Mouse (Mus musculus): ENCODE results near the gene Ect2. TPM values are rescaled to one million over a fixed set of nuclear protein-coding genes. Genes with fewer than 3 reads are reported as not detected.

Ect2 gene
- polyA plus RNA-seq, 1 experiment from 2014 or later: 59.1 TPM

- Histone ChIP-seq H3K27ac (ENCODE audit: low read length) (no peak overlapping the region), H3K27me3 (ENCODE audit: control insufficient read depth, insufficient read depth, low read length) (no peaks in the 10 kb centered on the region)
- WGBS: 47% methylated on average over 9 of the region's 9 CpGs
Observed at GRCm38 (mm10) chr3:27070340-27070739, 83.3 kb downstream of the Ect2 start.

GRCm38 (mm10) chr3:27067206-27067605 lies 86.5 kb downstream of the Ect2 start:
- Histone ChIP-seq H3K27ac (ENCODE audit: low read length) (no peak overlapping the region), H3K36me3 (ENCODE audit: control insufficient read depth, insufficient read depth, low read length) (no peaks in the 10 kb centered on the region), H3K4me3 (ENCODE audit: low read depth, low read length) (no peak overlapping the region), H3K9me3 (ENCODE audit: control insufficient read depth, low read depth, low read length) (no peaks in the 10 kb centered on the region), H3K4me1 (ENCODE audit: control insufficient read depth, insufficient read depth, low read length) (no peaks in the 10 kb centered on the region), H3K27me3 (ENCODE audit: control insufficient read depth, insufficient read depth, low read length) (no peaks in the 10 kb centered on the region), H3K4me2 (replicated peaks; ENCODE audit: low read depth, low read length) (no peak overlapping the region), H3K9ac (replicated peaks; ENCODE audit: low read depth, low read length) (no peak overlapping the region)
- ATAC-seq (ENCODE audit: insufficient number of reproducible peaks, insufficient read depth, low FRiP score, low read depth): no peak

More at GRCm38 (mm10) chr3:27070340-27070739, 83.3 kb downstream of the Ect2 start:
- no peak overlapping the region for H3K9ac ChIP-seq (replicated peaks; ENCODE audit: low read depth, low read length)
- no peaks in the 10 kb centered on the region for H3K4me1 ChIP-seq (ENCODE audit: control insufficient read depth, insufficient read depth, low read length)
- ATAC-seq (ENCODE audit: insufficient number of reproducible peaks, insufficient read depth, low FRiP score, low read depth): no peak
- H3K36me3 ChIP-seq (ENCODE audit: control insufficient read depth, insufficient read depth, low read length): no peaks in the 10 kb centered on the region
- no peak overlapping the region for H3K4me3 ChIP-seq (ENCODE audit: low read depth, low read length)
- no peaks in the 10 kb centered on the region for H3K9me3 ChIP-seq (ENCODE audit: control insufficient read depth, low read depth, low read length)
- no peak overlapping the region for H3K4me2 ChIP-seq (replicated peaks; ENCODE audit: low read depth, low read length)

DNA sequence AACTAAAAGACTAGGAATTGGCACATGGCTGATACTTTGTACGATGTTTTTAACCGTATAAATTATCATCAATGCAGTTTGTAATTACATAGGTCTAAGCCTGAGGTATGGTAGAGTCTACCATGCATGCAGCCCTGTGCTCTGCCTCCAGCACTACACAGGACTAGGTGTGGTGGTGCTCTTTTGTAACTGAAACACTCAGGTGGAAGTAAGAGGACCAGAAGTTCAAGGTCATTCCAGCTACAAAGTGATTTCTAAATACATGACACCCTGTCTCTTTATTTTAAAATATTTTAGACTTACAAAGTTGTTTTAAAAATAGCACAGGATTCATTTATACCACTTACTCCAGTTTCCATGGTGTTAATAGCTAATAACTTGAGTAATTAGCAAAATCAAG lies 88.8 kb downstream of the Ect2 start:
- no peaks in the 10 kb centered on the region for H3K36me3 ChIP-seq (ENCODE audit: control insufficient read depth, insufficient read depth, low read length)
- no peak overlapping the region for H3K4me2 ChIP-seq (replicated peaks; ENCODE audit: low read depth, low read length)
- H3K9me3 ChIP-seq (ENCODE audit: control insufficient read depth, low read depth, low read length): no peaks in the 10 kb centered on the region
- H3K4me1 ChIP-seq (ENCODE audit: control insufficient read depth, insufficient read depth, low read length): no peaks in the 10 kb centered on the region
- 94% methylated on average over 2 of the region's 2 CpGs for WGBS
- no peaks in the 10 kb centered on the region for H3K27me3 ChIP-seq (ENCODE audit: control insufficient read depth, insufficient read depth, low read length)
- H3K4me3 ChIP-seq (ENCODE audit: low read depth, low read length): no peak overlapping the region
- no peak for ATAC-seq (ENCODE audit: insufficient number of reproducible peaks, insufficient read depth, low FRiP score, low read depth)
- no peak overlapping the region for H3K9ac ChIP-seq (replicated peaks; ENCODE audit: low read depth, low read length)
- no peak overlapping the region for H3K27ac ChIP-seq (ENCODE audit: low read length)

DNA sequence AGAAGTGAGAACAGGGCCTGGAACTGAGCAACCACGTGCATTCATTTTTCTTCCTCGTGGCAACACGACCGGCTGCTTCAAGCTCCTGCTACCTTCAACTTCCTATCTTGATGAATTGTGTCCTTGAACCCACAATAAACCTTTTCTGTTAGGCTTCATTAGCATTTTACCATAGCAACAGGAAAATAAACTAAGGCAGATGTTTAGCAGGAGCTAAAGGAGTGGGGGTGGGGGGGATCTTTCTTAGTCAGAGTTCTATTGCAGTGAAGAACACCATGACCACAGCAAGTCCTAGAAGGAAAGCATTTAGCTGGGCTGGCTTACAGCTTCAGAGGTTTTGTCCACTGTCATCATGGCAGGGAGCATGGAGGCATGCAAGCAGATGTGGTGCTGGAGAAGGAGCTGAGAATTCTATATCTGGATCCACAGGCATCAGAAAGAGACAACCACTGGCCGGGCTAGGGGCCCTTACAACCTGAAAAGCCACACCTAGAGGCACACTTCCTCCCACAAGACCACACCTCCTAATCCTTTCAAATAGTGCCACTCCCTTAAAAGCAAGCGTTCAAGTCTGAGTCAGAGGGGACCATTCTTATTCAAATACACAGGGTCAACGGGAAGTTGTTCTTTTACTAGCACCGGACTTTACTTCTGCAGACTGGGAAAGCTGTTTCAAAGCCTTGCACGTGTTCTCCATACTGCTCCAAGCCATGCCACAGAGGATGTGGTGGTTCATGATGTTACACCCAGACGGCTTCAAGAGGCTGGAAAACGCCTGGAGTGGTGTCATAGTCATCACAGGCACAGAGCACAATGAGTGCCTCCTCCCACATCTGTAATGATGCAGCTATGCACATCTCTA lies 90.0 kb downstream of the Ect2 start:
- Histone ChIP-seq H3K27me3 (ENCODE audit: control insufficient read depth, insufficient read depth, low read length) (no peaks in the 10 kb centered on the region), H3K27ac (ENCODE audit: low read length) (no peak overlapping the region), H3K9ac (replicated peaks; ENCODE audit: low read depth, low read length) (no peak overlapping the region), H3K4me1 (ENCODE audit: control insufficient read depth, insufficient read depth, low read length) (no peaks in the 10 kb centered on the region), H3K4me3 (ENCODE audit: low read depth, low read length) (no peak overlapping the region), H3K9me3 (ENCODE audit: control insufficient read depth, low read depth, low read length) (no peaks in the 10 kb centered on the region), H3K4me2 (replicated peaks; ENCODE audit: low read depth, low read length) (no peak overlapping the region), H3K36me3 (ENCODE audit: control insufficient read depth, insufficient read depth, low read length) (no peaks in the 10 kb centered on the region)
- ATAC-seq (ENCODE audit: insufficient number of reproducible peaks, insufficient read depth, low FRiP score, low read depth): no peak
- 64% methylated on average over 11 of the region's 11 CpGs for WGBS

DNA sequence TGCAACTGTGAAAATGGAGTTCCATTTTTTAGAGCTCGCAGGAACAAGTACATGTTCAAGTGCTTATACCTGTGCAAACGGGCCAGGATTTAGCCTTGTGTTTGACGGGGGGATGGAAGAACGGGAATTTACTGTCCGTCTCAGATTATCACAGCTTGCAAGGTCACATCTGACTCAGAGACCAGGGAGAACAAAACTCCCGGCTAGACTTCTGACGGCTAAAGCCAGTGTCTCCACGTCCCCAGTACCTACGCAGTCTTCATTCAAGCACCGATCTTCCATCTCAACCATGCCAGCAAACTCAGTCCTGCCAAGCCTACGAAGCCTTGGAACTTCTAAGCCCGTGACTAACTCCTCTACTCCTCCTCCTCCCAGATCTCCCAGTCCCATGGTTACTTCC lies 93.2 kb downstream of the Ect2 start:
- no peak for ATAC-seq (ENCODE audit: insufficient number of reproducible peaks, insufficient read depth, low FRiP score, low read depth)
- no peaks in the 10 kb centered on the region for H3K9me3 ChIP-seq (ENCODE audit: control insufficient read depth, low read depth, low read length)
- no peaks in the 10 kb centered on the region for H3K36me3 ChIP-seq (ENCODE audit: control insufficient read depth, insufficient read depth, low read length)
- no peak overlapping the region for H3K27ac ChIP-seq (ENCODE audit: low read length)
- no peaks in the 10 kb centered on the region for H3K4me1 ChIP-seq (ENCODE audit: control insufficient read depth, insufficient read depth, low read length)
- no peak overlapping the region for H3K4me2 ChIP-seq (replicated peaks; ENCODE audit: low read depth, low read length)
- H3K4me3 ChIP-seq (ENCODE audit: low read depth, low read length): no peak overlapping the region
- 90% methylated on average over 12 of the region's 12 CpGs for WGBS
- no peak overlapping the region for H3K9ac ChIP-seq (replicated peaks; ENCODE audit: low read depth, low read length)
- H3K27me3 ChIP-seq (ENCODE audit: control insufficient read depth, insufficient read depth, low read length): no peaks in the 10 kb centered on the region

- H3K36me3 ChIP-seq (ENCODE audit: control insufficient read depth, insufficient read depth, low read length): no peaks in the 10 kb centered on the region
- no peak for ATAC-seq (ENCODE audit: insufficient number of reproducible peaks, insufficient read depth, low FRiP score, low read depth)
- no peaks in the 10 kb centered on the region for H3K27me3 ChIP-seq (ENCODE audit: control insufficient read depth, insufficient read depth, low read length)
- no peak overlapping the region for H3K9ac ChIP-seq (replicated peaks; ENCODE audit: low read depth, low read length)
- H3K4me2 ChIP-seq (replicated peaks; ENCODE audit: low read depth, low read length): no peak overlapping the region
- H3K4me3 ChIP-seq (ENCODE audit: low read depth, low read length): no peak overlapping the region
- WGBS: 73% methylated on average over 12 of the region's 12 CpGs
- no peaks in the 10 kb centered on the region for H3K9me3 ChIP-seq (ENCODE audit: control insufficient read depth, low read depth, low read length)
- H3K27ac ChIP-seq (ENCODE audit: low read length): no peak overlapping the region
- no peaks in the 10 kb centered on the region for H3K4me1 ChIP-seq (ENCODE audit: control insufficient read depth, insufficient read depth, low read length)
Observed at GRCm38 (mm10) chr3:27059529-27060322, 94.0 kb downstream of the Ect2 start.

- no peak overlapping the region for H3K4me2 ChIP-seq (replicated peaks; ENCODE audit: low read depth, low read length)
- no peak overlapping the region for H3K4me3 ChIP-seq (ENCODE audit: low read depth, low read length)
- no peak overlapping the region for H3K9ac ChIP-seq (replicated peaks; ENCODE audit: low read depth, low read length)
- no peak for ATAC-seq (ENCODE audit: insufficient number of reproducible peaks, insufficient read depth, low FRiP score, low read depth)
- H3K27me3 ChIP-seq (ENCODE audit: control insufficient read depth, insufficient read depth, low read length): no peaks in the 10 kb centered on the region
- H3K4me1 ChIP-seq (ENCODE audit: control insufficient read depth, insufficient read depth, low read length): no peaks in the 10 kb centered on the region
- H3K36me3 ChIP-seq (ENCODE audit: control insufficient read depth, insufficient read depth, low read length): no peaks in the 10 kb centered on the region
- 83% methylated on average over 3 of the region's 3 CpGs for WGBS
- no peaks in the 10 kb centered on the region for H3K9me3 ChIP-seq (ENCODE audit: control insufficient read depth, low read depth, low read length)
- H3K27ac ChIP-seq (ENCODE audit: low read length): no peak overlapping the region
Observed at GRCm38 (mm10) chr3:27055471-27055870, 98.2 kb downstream of the Ect2 start.

DNA sequence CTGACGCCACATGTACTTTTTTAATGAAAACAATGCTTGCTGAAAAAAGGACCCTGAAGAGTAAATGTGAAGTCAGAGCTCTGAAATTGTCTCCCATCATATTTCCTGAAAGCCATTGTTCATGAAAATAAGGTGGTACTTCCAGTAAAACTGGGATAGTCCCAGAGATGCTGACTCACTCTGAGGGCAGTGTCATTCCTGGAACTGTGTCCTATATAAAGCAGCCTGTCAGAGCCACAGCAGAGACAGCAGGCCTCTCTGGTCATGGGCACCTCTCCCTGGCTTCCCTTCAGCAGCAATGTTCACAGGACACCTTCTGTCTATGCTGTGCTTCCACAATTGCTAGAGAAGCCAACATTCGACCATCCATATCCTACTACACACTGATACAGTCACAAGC lies 98.9 kb downstream of the Ect2 start:
- no peak overlapping the region for H3K27ac ChIP-seq (ENCODE audit: low read length)
- no peaks in the 10 kb centered on the region for H3K36me3 ChIP-seq (ENCODE audit: control insufficient read depth, insufficient read depth, low read length)
- no peak overlapping the region for H3K9ac ChIP-seq (replicated peaks; ENCODE audit: low read depth, low read length)
- ATAC-seq (ENCODE audit: insufficient number of reproducible peaks, insufficient read depth, low FRiP score, low read depth): no peak
- H3K9me3 ChIP-seq (ENCODE audit: control insufficient read depth, low read depth, low read length): no peaks in the 10 kb centered on the region
- no peak overlapping the region for H3K4me2 ChIP-seq (replicated peaks; ENCODE audit: low read depth, low read length)
- no peaks in the 10 kb centered on the region for H3K4me1 ChIP-seq (ENCODE audit: control insufficient read depth, insufficient read depth, low read length)
- no peak overlapping the region for H3K4me3 ChIP-seq (ENCODE audit: low read depth, low read length)
- 69% methylated on average over 2 of the region's 2 CpGs for WGBS
- no peaks in the 10 kb centered on the region for H3K27me3 ChIP-seq (ENCODE audit: control insufficient read depth, insufficient read depth, low read length)
